In genomic region chr12:108709964-108710765, GRCm38 (mm10) we compare ENCODE assay signal across 19 mouse cellular contexts. TPM values are rescaled to one million over a fixed set of nuclear protein-coding genes. Genes with fewer than 3 reads are reported as not detected.
DNase-seq lines count a peak whose midpoint lies in the region; ATAC-seq and TF ChIP-seq lines count a peak whose summit lies in the region.
"Had no signal": no experiment of that assay in that cellular context is flagged by ENCODE, and none has a peak within 500 bp of the region (broad histone marks: within the 10 kb centered on the region; RNA-seq: fewer than 3 reads in every experiment).

No protein-coding gene starts in this region.

- no peaks in the 10 kb centered on the region for H3K4me1 ChIP-seq in lung, embryonic 14.5 days (ENCODE audit: insufficient read depth)
- H3K4me1 ChIP-seq in intestine, embryonic 15.5 days (replicated peaks) = peaks cover 4% of the 10 kb centered on the region; the same call in 1 of the 2 replicates
- 0 out of 2 replicates have a peak, but pooled peaks cover 3% of the 10 kb centered on the region for H3K4me1 ChIP-seq in intestine, postnatal 0 days (replicated peaks; ENCODE audit: control insufficient read depth, insufficient read depth, low read length)
- H3K4me1 ChIP-seq in limb, embryonic 10.5 days = no peaks in the 10 kb centered on the region
- H3K4me1 ChIP-seq: embryonic facial prominence, embryonic 13.5 days; heart, embryonic 15.5 days; megakaryocyte, embryonic 14.5 days; neural tube, embryonic 13.5 days had no signal

- H3K9ac ChIP-seq in lung, embryonic 14.5 days = no peak overlapping the region
- no peak overlapping the region for H3K9ac ChIP-seq in intestine, embryonic 15.5 days
- H3K9ac ChIP-seq in intestine, postnatal 0 days (ENCODE audit: low read depth, low read length) = no peak overlapping the region
- H3K9ac ChIP-seq: embryonic facial prominence, embryonic 13.5 days; heart, embryonic 15.5 days; liver, embryonic 14.5 days; neural tube, embryonic 13.5 days had no signal

- H3K27me3 ChIP-seq in lung, embryonic 14.5 days (ENCODE audit: insufficient read depth, low read length) = no peaks in the 10 kb centered on the region
- H3K27me3 ChIP-seq in intestine, embryonic 15.5 days (replicated peaks) = no peaks in the 10 kb centered on the region
- no peaks in the 10 kb centered on the region for H3K27me3 ChIP-seq in intestine, postnatal 0 days (replicated peaks; ENCODE audit: control insufficient read depth, insufficient read depth, low read length)
- H3K27me3 ChIP-seq in limb, embryonic 10.5 days (ENCODE audit: low read depth, poor library complexity, severe bottlenecking) = peaks cover 5% of the 10 kb centered on the region; the same call in 1 of the 2 replicates
- H3K27me3 ChIP-seq: embryonic facial prominence, embryonic 13.5 days; heart, embryonic 15.5 days; neural tube, embryonic 13.5 days had no signal

- no peak for DNase-seq in lung, embryonic 14.5 days
- DNase-seq in lung, postnatal 25 days (ENCODE audit: low spot score) = no peak
- DNase-seq in limb, embryonic 10.5 days (ENCODE audit: low spot score) = peak; percentile 8
- DNase-seq in layer of hippocampus, adult 8-10 months (ENCODE audit: low spot score in 2 of 2) = no peak
- no peak for DNase-seq in right cerebral cortex, postnatal 14 days
- DNase-seq: adrenal gland, adult 8-10 months; cerebellum, adult 18-20 months; layer of hippocampus, postnatal 36 days had no signal

- no peak for ATAC-seq in lung, embryonic 14.5 days (ENCODE audit: insufficient read depth)
- ATAC-seq in intestine, embryonic 15.5 days = 0 out of 2 replicates have a peak, but pooled peaks have one; percentile 9
- ATAC-seq in intestine, postnatal 0 days = no peak
- ATAC-seq: CD4-positive, CD25-positive, alpha-beta regulatory T cell, adult 4 months had no signal

- H3K4me3 ChIP-seq in lung, embryonic 14.5 days (ENCODE audit: low read depth, low read length) = no peak overlapping the region
- no peak overlapping the region for H3K4me3 ChIP-seq in intestine, embryonic 15.5 days (replicated peaks)
- no peak overlapping the region for H3K4me3 ChIP-seq in intestine, postnatal 0 days (ENCODE audit: low read depth, low read length)
- H3K4me3 ChIP-seq in limb, embryonic 10.5 days = no peak overlapping the region
- H3K4me3 ChIP-seq: embryonic facial prominence, embryonic 13.5 days; heart, embryonic 15.5 days; megakaryocyte, embryonic 14.5 days; neural tube, embryonic 13.5 days had no signal

- peak overlapping the region; percentile 13; the same call in 1 of the 2 replicates for H3K27ac ChIP-seq in lung, embryonic 14.5 days (ENCODE audit: low read depth)
- H3K27ac ChIP-seq in intestine, embryonic 15.5 days = peak overlapping the region; percentile 45
- H3K27ac ChIP-seq in intestine, postnatal 0 days (ENCODE audit: low read depth, low read length) = peak overlapping the region; percentile 57; the same call in 1 of the 2 replicates
- H3K27ac ChIP-seq in limb, embryonic 10.5 days = no peak overlapping the region
- H3K27ac ChIP-seq: embryonic facial prominence, embryonic 13.5 days; heart, embryonic 15.5 days; liver, embryonic 14.5 days; neural tube, embryonic 13.5 days had no signal

- 68% methylated on average over 6 of the region's 6 CpGs for WGBS in lung, embryonic 14.5 days
- 71% methylated on average over 6 of the region's 6 CpGs for WGBS in intestine, embryonic 15.5 days
- WGBS in intestine, postnatal 0 days = 63% methylated on average over 6 of the region's 6 CpGs
- WGBS in limb, embryonic 10.5 days = 88% methylated on average over 6 of the region's 6 CpGs

- H3K4me2 ChIP-seq in lung, embryonic 14.5 days = no peak overlapping the region
- H3K4me2 ChIP-seq in intestine, embryonic 15.5 days (replicated peaks) = peak overlapping the region; percentile 20; the same call in 1 of the 2 replicates
- peak overlapping the region; percentile 40 for H3K4me2 ChIP-seq in intestine, postnatal 0 days (replicated peaks; ENCODE audit: low read depth)
- H3K4me2 ChIP-seq: embryonic facial prominence, embryonic 13.5 days; heart, embryonic 15.5 days; neural tube, embryonic 13.5 days had no signal

- H3K36me3 ChIP-seq in lung, embryonic 14.5 days (ENCODE audit: insufficient read depth) = no peaks in the 10 kb centered on the region
- H3K36me3 ChIP-seq in intestine, embryonic 15.5 days = no peaks in the 10 kb centered on the region
- H3K36me3 ChIP-seq in intestine, postnatal 0 days (ENCODE audit: control insufficient read depth, insufficient read depth) = no peaks in the 10 kb centered on the region
- no peaks in the 10 kb centered on the region for H3K36me3 ChIP-seq in limb, embryonic 10.5 days
- H3K36me3 ChIP-seq: embryonic facial prominence, embryonic 13.5 days; heart, embryonic 15.5 days; neural tube, embryonic 13.5 days had no signal

- no peak for TF ChIP-seq CTCF in lung, embryonic 14.5 days (IDR thresholded peaks at IDR 0.05; ENCODE audit: low read depth)
- TF ChIP-seq CTCF in intestine, postnatal 0 days (IDR thresholded peaks at IDR 0.05; ENCODE audit: low read depth) = no peak

- H3K9me3 ChIP-seq in lung, embryonic 14.5 days (ENCODE audit: low read depth, low read length) = no peaks in the 10 kb centered on the region
- no peaks in the 10 kb centered on the region for H3K9me3 ChIP-seq in intestine, embryonic 15.5 days
- H3K9me3 ChIP-seq in intestine, postnatal 0 days (ENCODE audit: control insufficient read depth) = no peaks in the 10 kb centered on the region
- H3K9me3 ChIP-seq in limb, embryonic 10.5 days (replicated peaks) = no peaks in the 10 kb centered on the region
- H3K9me3 ChIP-seq: embryonic facial prominence, embryonic 13.5 days; heart, embryonic 15.5 days; megakaryocyte, embryonic 14.5 days; neural tube, embryonic 13.5 days had no signal

RNA-seq across cellular contexts. Expression of gene Degs2, which starts 8.1 kb away (rescaled TPM):
- 1.1 and 2.7 TPM in 2 replicates for polyA plus RNA-seq in lung, embryonic 14.5 days (2014; fragmentation: Nextera tagmentation; extraction: Ambion mirVana)
- polyA plus RNA-seq in intestine, embryonic 15.5 days (2015; fragmentation: Nextera tagmentation; extraction: Ambion mirVana) = 88.3 and 109 TPM in 2 replicates
- polyA plus RNA-seq in intestine, postnatal 0 days (2015; fragmentation: Nextera tagmentation; extraction: Ambion mirVana) = 264 and 273 TPM in 2 replicates
- polyA plus RNA-seq in limb, embryonic 10.5 days (2016; fragmentation: Nextera tagmentation; extraction: Ambion mirVana) = 1.3 and 1.8 TPM in 2 replicates
- total RNA-seq in layer of hippocampus, adult 8-10 months (2022) = 1 to 10 TPM; 3.9 to 5.8 (median 5.5) TPM
- total RNA-seq: adrenal gland, adult 8-10 months; common myeloid progenitor, adult 5-6 weeks; gastrocnemius, postnatal 4 days; MEL had no signal

Comparison
In these comparisons a context has a peak if more than half of its experiments do, and no peak if none do; other contexts are left out.
1. RNA of gene Degs2, which starts 8.1 kb away (polyA plus RNA-seq): 264 to 273 TPM in intestine, postnatal 0 days and 88.3 to 109 TPM in intestine, embryonic 15.5 days; 1.1 to 2.7 TPM in lung, embryonic 14.5 days and 1.3 to 1.8 TPM in limb, embryonic 10.5 days; every median in the first group is over 10 times any median in the second.